Mouse (Mus musculus): ENCODE results near the gene 3110082J24Rik. TPM values are rescaled to one million over a fixed set of nuclear protein-coding genes. Genes with fewer than 3 reads are reported as not detected.
"Not testable (repeated sequence)": the region's sequence is repeated elsewhere in the genome, so short reads cannot be mapped to it uniquely, and the experiment has no call there.

The 3110082J24Rik gene
- polyA plus RNA-seq, 1 experiment from 2014 or later: not detected

- Histone ChIP-seq H3K4me1 (ENCODE audit: control insufficient read depth, insufficient read depth, low read length) (no peaks in the 10 kb centered on the region), H3K4me3 (replicated peaks; ENCODE audit: low read length) (no peak overlapping the region), H3K4me2 (ENCODE audit: low read depth, low read length) (no peak overlapping the region), H3K9me3 (replicated peaks; ENCODE audit: control insufficient read depth, low read length) (no peaks in the 10 kb centered on the region), H3K27ac (ENCODE audit: low read length) (no peak overlapping the region), H3K36me3 (ENCODE audit: control insufficient read depth, insufficient read depth, low read length) (peaks cover 10% of the 10 kb centered on the region), H3K9ac (ENCODE audit: low read length) (no peak overlapping the region), H3K27me3 (ENCODE audit: control insufficient read depth, insufficient read depth, low read length) (no peaks in the 10 kb centered on the region)
- 54% methylated on average over 6 of the region's 6 CpGs for WGBS
- no peak for ATAC-seq (ENCODE audit: insufficient read depth, low FRiP score)
Measured at GRCm38 (mm10) chr5:30067726-30068125, 38.2 kb downstream of the 3110082J24Rik start.

- H3K9me3 ChIP-seq (replicated peaks; ENCODE audit: control insufficient read depth, low read length); H3K27me3 ChIP-seq (ENCODE audit: control insufficient read depth, insufficient read depth, low read length); H3K27ac ChIP-seq (ENCODE audit: low read length); ATAC-seq (ENCODE audit: insufficient read depth, low FRiP score); H3K4me3 ChIP-seq (replicated peaks; ENCODE audit: low read length); H3K4me1 ChIP-seq (ENCODE audit: control insufficient read depth, insufficient read depth, low read length); H3K4me2 ChIP-seq (ENCODE audit: low read depth, low read length); H3K9ac ChIP-seq (ENCODE audit: low read length): not testable (repeated sequence)
- H3K36me3 ChIP-seq (ENCODE audit: control insufficient read depth, insufficient read depth, low read length): peaks cover 10% of the 10 kb centered on the region
- whole genome bisulfite sequencing: 76% methylated on average over 5 of the region's 5 CpGs
Measured at GRCm38 (mm10) chr5:30059607-30060006, 46.3 kb downstream of the 3110082J24Rik start.

- ATAC-seq (ENCODE audit: insufficient read depth, low FRiP score): no peak
- Histone ChIP-seq H3K36me3 (ENCODE audit: control insufficient read depth, insufficient read depth, low read length) (peaks cover 10% of the 10 kb centered on the region), H3K4me1 (ENCODE audit: control insufficient read depth, insufficient read depth, low read length) (no peaks in the 10 kb centered on the region), H3K9me3 (replicated peaks; ENCODE audit: control insufficient read depth, low read length) (no peaks in the 10 kb centered on the region), H3K4me2 (ENCODE audit: low read depth, low read length) (no peak overlapping the region), H3K27me3 (ENCODE audit: control insufficient read depth, insufficient read depth, low read length) (no peaks in the 10 kb centered on the region), H3K4me3 (replicated peaks; ENCODE audit: low read length) (no peak overlapping the region), H3K9ac (ENCODE audit: low read length) (no peak overlapping the region), H3K27ac (ENCODE audit: low read length) (no peak overlapping the region)
- 89% methylated on average over 6 of the region's 6 CpGs for WGBS
Measured at GRCm38 (mm10) chr5:30058216-30058731, 47.6 kb downstream of the 3110082J24Rik start.

Other genes with a start within 250 kb of the 3110082J24Rik start
- gene Il6, start 93.0 kb downstream of the 3110082J24Rik start, polyA plus RNA-seq (2015; fragmentation: Nextera tagmentation; extraction: Ambion mirVana): 0.16 and 0.22 TPM in 2 replicates
- gene Tyms, start 32.5 kb downstream of the 3110082J24Rik start, polyA plus RNA-seq (2015; fragmentation: Nextera tagmentation; extraction: Ambion mirVana): 217 and 232 TPM in 2 replicates
- gene Garem2, start 925 bp downstream of the 3110082J24Rik start, polyA plus RNA-seq (2015; fragmentation: Nextera tagmentation; extraction: Ambion mirVana): 0.07 and 0.12 TPM in 2 replicates
- gene Hadha, start 49.1 kb upstream of the 3110082J24Rik start, polyA plus RNA-seq (2015; fragmentation: Nextera tagmentation; extraction: Ambion mirVana): 173 and 174 TPM in 2 replicates
- 212 and 217 TPM in 2 replicates for gene Hadhb, start 49.2 kb upstream of the 3110082J24Rik start, polyA plus RNA-seq (2015; fragmentation: Nextera tagmentation; extraction: Ambion mirVana)
- gene Adgrf3, start 99.6 kb upstream of the 3110082J24Rik start, polyA plus RNA-seq (2015; fragmentation: Nextera tagmentation; extraction: Ambion mirVana): 0.37 and 0.41 TPM in 2 replicates
- gene Selenoi, start 126.5 kb upstream of the 3110082J24Rik start, polyA plus RNA-seq (2015; fragmentation: Nextera tagmentation; extraction: Ambion mirVana): 21.4 and 26.7 TPM in 2 replicates
- 0.59 and 1.4 TPM in 2 replicates for gene Drc1, start 175.3 kb upstream of the 3110082J24Rik start, polyA plus RNA-seq (2015; fragmentation: Nextera tagmentation; extraction: Ambion mirVana)